19 mouse cellular contexts compared by ENCODE assay signal in genomic region chr10:68799883-68800282, GRCm38 (mm10).
DNase-seq lines count a peak whose midpoint lies in the region; ATAC-seq and TF ChIP-seq lines count a peak whose summit lies in the region.
"Had no signal": no experiment of that assay in that cellular context is flagged by ENCODE, and none has a peak within 500 bp of the region (broad histone marks: within the 10 kb centered on the region; RNA-seq: fewer than 3 reads in every experiment).

No protein-coding gene starts in this region.

- no peaks in the 10 kb centered on the region for H3K9me3 ChIP-seq in midbrain, embryonic 15.5 days
- no peaks in the 10 kb centered on the region for H3K9me3 ChIP-seq in midbrain, embryonic 10.5 days (replicated peaks)
- H3K9me3 ChIP-seq in limb, embryonic 12.5 days: no peaks in the 10 kb centered on the region
- H3K9me3 ChIP-seq: embryonic facial prominence, embryonic 12.5 days; forebrain, embryonic 10.5 days; heart, embryonic 15.5 days; hindbrain, embryonic 15.5 days; liver, embryonic 15.5 days; neural tube, embryonic 13.5 days had no signal

- H3K4me3 ChIP-seq in midbrain, embryonic 15.5 days: no peak overlapping the region
- H3K4me3 ChIP-seq in midbrain, embryonic 10.5 days: no peak overlapping the region
- no peak overlapping the region for H3K4me3 ChIP-seq in limb, embryonic 12.5 days (replicated peaks)
- H3K4me3 ChIP-seq in gastrocnemius, adult 2 months: no peak overlapping the region
- H3K4me3 ChIP-seq: embryonic facial prominence, embryonic 12.5 days; forebrain, embryonic 10.5 days; heart, embryonic 15.5 days; hindbrain, embryonic 15.5 days; liver, embryonic 15.5 days; neural tube, embryonic 13.5 days had no signal

- DNase-seq in adrenal gland, adult 8-10 months: peak; percentile 23
- no peak for DNase-seq in adrenal gland, postnatal 4 days (ENCODE audit: low spot score in 2 of 2)
- no peak for DNase-seq in midbrain, embryonic 10.5 days (ENCODE audit: low spot score)
- DNase-seq in kidney, adult 8-10 months: peak; percentile 50 to 51
- no peak for DNase-seq in gastrocnemius, adult 2 months
- DNase-seq in T-cell, adult 2 months (ENCODE audit: low spot score): no peak
- DNase-seq: cerebellum, postnatal 10 days; left cerebral cortex, postnatal 4 days; lung, postnatal 36 days; thymus, adult 18-20 months had no signal

- no peak overlapping the region for H3K4me2 ChIP-seq in midbrain, embryonic 15.5 days
- H3K4me2 ChIP-seq in limb, embryonic 12.5 days: no peak overlapping the region
- H3K4me2 ChIP-seq: embryonic facial prominence, embryonic 12.5 days; heart, embryonic 15.5 days; hindbrain, embryonic 15.5 days; liver, embryonic 15.5 days; neural tube, embryonic 13.5 days had no signal

- intact Hi-C loops in gastrocnemius, adult 2 months (cut with DNase I): no loop called here

- H3K4me1 ChIP-seq in midbrain, embryonic 15.5 days: peaks cover 3% of the 10 kb centered on the region; the same call in 1 of the 2 replicates
- H3K4me1 ChIP-seq in midbrain, embryonic 10.5 days: peaks cover 5% of the 10 kb centered on the region
- peaks cover 13% of the 10 kb centered on the region for H3K4me1 ChIP-seq in limb, embryonic 12.5 days (replicated peaks)
- H3K4me1 ChIP-seq: heart, embryonic 15.5 days; hindbrain, embryonic 15.5 days; liver, embryonic 15.5 days had no signal

- no peaks in the 10 kb centered on the region for H3K36me3 ChIP-seq in midbrain, embryonic 15.5 days (replicated peaks)
- no peaks in the 10 kb centered on the region for H3K36me3 ChIP-seq in midbrain, embryonic 10.5 days
- H3K36me3 ChIP-seq in limb, embryonic 12.5 days: no peaks in the 10 kb centered on the region
- H3K36me3 ChIP-seq: embryonic facial prominence, embryonic 12.5 days; forebrain, embryonic 10.5 days; heart, embryonic 15.5 days; hindbrain, embryonic 15.5 days; liver, embryonic 15.5 days; neural tube, embryonic 13.5 days had no signal

- H3K9ac ChIP-seq in midbrain, embryonic 15.5 days: no peak overlapping the region
- H3K9ac ChIP-seq in limb, embryonic 12.5 days (replicated peaks): no peak overlapping the region
- H3K9ac ChIP-seq: embryonic facial prominence, embryonic 12.5 days; heart, embryonic 15.5 days; hindbrain, embryonic 15.5 days; liver, embryonic 15.5 days; neural tube, embryonic 13.5 days had no signal

- H3K27me3 ChIP-seq in midbrain, embryonic 15.5 days (replicated peaks): no peaks in the 10 kb centered on the region
- no peaks in the 10 kb centered on the region for H3K27me3 ChIP-seq in midbrain, embryonic 10.5 days (ENCODE audit: low read depth, poor library complexity, severe bottlenecking)
- peaks cover 3% of the 10 kb centered on the region; the same call in 1 of the 2 replicates for H3K27me3 ChIP-seq in limb, embryonic 12.5 days
- H3K27me3 ChIP-seq: embryonic facial prominence, embryonic 12.5 days; heart, embryonic 15.5 days; hindbrain, embryonic 15.5 days; liver, embryonic 15.5 days; neural tube, embryonic 13.5 days had no signal

- H3K27ac ChIP-seq in midbrain, embryonic 15.5 days: no peak overlapping the region
- H3K27ac ChIP-seq in midbrain, embryonic 10.5 days (replicated peaks): no peak overlapping the region
- H3K27ac ChIP-seq in limb, embryonic 12.5 days: 0 out of 2 replicates have a peak overlapping the region, but pooled peaks have one; percentile 9
- H3K27ac ChIP-seq in gastrocnemius, adult 2 months: no peak overlapping the region
- H3K27ac ChIP-seq: embryonic facial prominence, embryonic 12.5 days; forebrain, embryonic 10.5 days; heart, embryonic 15.5 days; hindbrain, embryonic 15.5 days; kidney, postnatal 0 days; liver, embryonic 15.5 days; neural tube, embryonic 13.5 days had no signal

- no peak for TF ChIP-seq CTCF in gastrocnemius, adult 2 months (IDR thresholded peaks at IDR 0.05)

- ATAC-seq in midbrain, embryonic 15.5 days (replicated peaks): 0 out of 2 replicates have a peak, but pooled peaks have one; percentile 45
- ATAC-seq in limb, embryonic 12.5 days (ENCODE audit: insufficient number of reproducible peaks, insufficient read depth, low FRiP score, low TSS enrichment, low read depth): no peak

- 76% methylated on average over 7 of the region's 7 CpGs for WGBS in midbrain, embryonic 15.5 days
- WGBS in midbrain, embryonic 10.5 days: 81% methylated on average over 7 of the region's 7 CpGs
- WGBS in limb, embryonic 12.5 days: 53% methylated on average over 7 of the region's 7 CpGs

Comparison
In these comparisons a context has a peak if more than half of its experiments do, and no peak if none do; other contexts are left out.
1. DNase-seq: peak in adrenal gland, adult 8-10 months (single experiment) and kidney, adult 8-10 months (2 of 2); none in adrenal gland, postnatal 4 days (0 of 2), midbrain, embryonic 10.5 days (single experiment), gastrocnemius, adult 2 months (single experiment) and T-cell, adult 2 months (single experiment).